Mouse (Mus musculus) ES-E14 (cell line): ENCODE data around the gene Slit3. TPM values are rescaled to one million over a fixed set of nuclear protein-coding genes. Genes with fewer than 3 reads are reported as not detected.

Experiments
- DNase-seq: peaks from one replicate; pipeline ENCODE4 v3.0.0-alpha.2; 2013; ENCODE audit warnings: low read depth, low spot score
- H3K27ac ChIP-seq: 2 replicates; pipeline ENCODE4 v1.5.1; 2012; ENCODE audit warnings: low read depth, mild to moderate bottlenecking, low read length, moderate library complexity, mixed read lengths; ENCODE audit not compliant: poor library complexity, insufficient read depth, severe bottlenecking
- H3K36me3 ChIP-seq: 2 replicates; pipeline ENCODE4 v1.6.1; 2012; ENCODE audit warnings: mild to moderate bottlenecking, low read length, moderate library complexity, mixed read lengths; ENCODE audit not compliant: control insufficient read depth, poor library complexity, insufficient read depth, severe bottlenecking
- H3K4me1 ChIP-seq, 2 experiments: fragments of 150-350 bp in 1 of 2; sonication (generic) in 1 of 2; 2 replicates each; pipeline ENCODE4 v1.6.1; 2012; ENCODE audit warnings: low read length in 2 of 2, mild to moderate bottlenecking in 1 of 2, mixed read lengths in 1 of 2; ENCODE audit not compliant: control insufficient read depth in 2 of 2, insufficient read depth in 2 of 2, poor library complexity in 1 of 2
- H3K4me3 ChIP-seq, 2 experiments: fragments of 150-350 bp in 1 of 2; sonication (generic) in 1 of 2; 2 replicates each; pipeline ENCODE4 v1.5.1; 2012; ENCODE audit warnings: low read length in 2 of 2, low read depth in 1 of 2, mild to moderate bottlenecking in 1 of 2, mixed read lengths in 1 of 2; ENCODE audit not compliant: insufficient read depth in 1 of 2, poor library complexity in 1 of 2, severe bottlenecking in 1 of 2
- H3K9ac ChIP-seq: 2 replicates; pipeline ENCODE4 v1.6.1; 2012; ENCODE audit warnings: low read depth, mild to moderate bottlenecking, low read length, mixed read lengths; ENCODE audit not compliant: poor library complexity, insufficient read depth, severe bottlenecking
- H3K9me3 ChIP-seq: fragments of 150-350 bp; sonication (generic); 2 replicates; pipeline ENCODE4 v1.6.1; 2012; ENCODE audit warnings: low read depth, mild to moderate bottlenecking, low read length; ENCODE audit not compliant: control insufficient read depth, insufficient read depth
- CHD2 ChIP-seq: IDR thresholded peaks from 2 replicates; pipeline ENCODE4 v1.6.1; 2014; ENCODE audit warnings: mild to moderate bottlenecking, low read depth, low read length, inconsistent platforms
- HCFC1 ChIP-seq: IDR thresholded peaks from 2 replicates; pipeline ENCODE4 v1.6.1; 2012; ENCODE audit warnings: low read length, inconsistent platforms, borderline replicate concordance; ENCODE audit not compliant: insufficient read depth
- MAFK ChIP-seq: IDR thresholded peaks from 2 replicates; pipeline ENCODE4 v1.6.1; 2014; ENCODE audit warnings: mild to moderate bottlenecking, low read depth, low read length, inconsistent platforms; ENCODE audit not compliant: insufficient read depth
- ZC3H11A ChIP-seq: IDR thresholded peaks from 2 replicates; pipeline ENCODE4 v1.6.1; 2012; ENCODE audit warnings: low read depth, mild to moderate bottlenecking, inconsistent platforms, low read length, borderline replicate concordance
- ZNF384 ChIP-seq: IDR thresholded peaks from 2 replicates; pipeline ENCODE4 v1.6.1; 2012; ENCODE audit warnings: low read depth, low read length, inconsistent platforms
- in situ Hi-C, 2 experiments: fragments of 600-800 bp; cut with MboI; formaldehyde crosslinking; loops; one replicate each; pipeline ENCODE4 v1.15.1; 2025; ENCODE audit warnings: low sequenced_read_pairs in 2 of 2, inconsistent platforms in 1 of 2; ENCODE audit not compliant: unreplicated experiment in 2 of 2
- total RNA-seq: library from RNA; depleted of rRNA; stranded (reverse); fragments of 300-350 nt; gene quantifications from 2 replicates; pipeline ENCODE4 v1.2.3, GENCODE M21; 2012

The Slit3 gene
- total RNA-seq, 1 experiment: 3.7 TPM

GRCm38 (mm10) chr11:35275300-35275699 is 154.3 kb downstream of the Slit3 start:
- DNase-seq: no peak
- no peaks in the 10 kb centered on the region for H3K36me3 ChIP-seq
- H3K27ac ChIP-seq: no peak overlapping the region
- H3K4me3 ChIP-seq: no peak overlapping the region
- no peak overlapping the region for H3K9ac ChIP-seq
- in situ Hi-C loops: no loop called here
- no peaks in the 10 kb centered on the region for H3K4me1 ChIP-seq
- TF ChIP-seq HCFC1: no peak
- TF ChIP-seq CHD2: no peak
- no peak for TF ChIP-seq ZC3H11A
- no peak for TF ChIP-seq MAFK
- no peak for TF ChIP-seq ZNF384
- H3K9me3 ChIP-seq: no peaks in the 10 kb centered on the region

- Histone ChIP-seq H3K36me3 (no peaks in the 10 kb centered on the region), H3K4me3 (no peak overlapping the region), H3K9me3 (no peaks in the 10 kb centered on the region), H3K9ac (no peak overlapping the region), H3K27ac (no peak overlapping the region), H3K4me1 (no peaks in the 10 kb centered on the region)
- TF ChIP-seq ZNF384 (no peak), CHD2 (no peak), ZC3H11A (no peak), HCFC1 (no peak), MAFK (no peak)
- in situ Hi-C loops: no loop called here
- no peak for DNase-seq
These were observed 155.0 kb downstream of the Slit3 start for GRCm38 (mm10) chr11:35276001-35276400.

DNA sequence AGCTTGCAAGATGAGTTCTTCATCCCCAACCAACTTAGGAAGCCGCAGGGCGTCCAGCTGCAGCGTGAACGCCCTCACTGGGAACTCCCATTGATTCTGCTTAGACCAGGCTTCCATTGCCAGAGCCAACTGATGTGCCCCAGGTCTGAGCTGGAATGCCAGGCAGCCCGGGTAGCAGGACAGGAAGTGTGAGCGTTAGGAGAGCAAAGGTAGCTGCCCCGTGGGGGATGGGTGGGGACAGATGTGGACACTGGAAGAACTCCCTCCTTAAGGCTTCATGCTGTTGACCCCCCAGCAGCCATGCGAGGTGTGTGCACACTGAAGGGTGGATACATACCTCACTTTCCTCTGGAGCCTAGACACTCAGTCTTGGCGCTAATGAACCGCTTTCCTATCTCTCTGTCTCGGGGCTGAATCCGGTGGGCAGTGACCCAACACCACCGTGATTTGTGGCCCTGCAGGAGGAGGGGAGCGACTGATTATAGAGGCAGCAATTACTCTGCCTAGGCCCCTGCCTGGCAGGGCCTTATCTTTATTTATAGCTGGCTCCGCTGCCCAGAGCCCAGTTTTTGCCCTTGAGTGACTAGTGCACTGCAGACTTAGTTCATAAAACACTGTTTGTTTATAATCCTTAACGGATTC is 157.2 kb downstream of the Slit3 start:
- Histone ChIP-seq H3K36me3 (no peaks in the 10 kb centered on the region), H3K4me1 (no peaks in the 10 kb centered on the region; a peak in 1 of 4 replicates), H3K27ac (no peak overlapping the region), H3K4me3 (no peak overlapping the region), H3K9me3 (no peaks in the 10 kb centered on the region), H3K9ac (no peak overlapping the region)
- TF ChIP-seq CHD2 (no peak), HCFC1 (no peak), ZC3H11A (no peak)
- no peak for DNase-seq
- in situ Hi-C loops: no loop called here

- no peaks in the 10 kb centered on the region; a peak in 1 of 4 replicates for H3K4me1 ChIP-seq
- TF ChIP-seq MAFK: no peak
- no peak for TF ChIP-seq ZNF384
- TF ChIP-seq ZC3H11A: no peak
- TF ChIP-seq CHD2: no peak
- no peak for TF ChIP-seq HCFC1
These were observed 159.8 kb downstream of the Slit3 start for GRCm38 (mm10) chr11:35280826-35281225.

DNA sequence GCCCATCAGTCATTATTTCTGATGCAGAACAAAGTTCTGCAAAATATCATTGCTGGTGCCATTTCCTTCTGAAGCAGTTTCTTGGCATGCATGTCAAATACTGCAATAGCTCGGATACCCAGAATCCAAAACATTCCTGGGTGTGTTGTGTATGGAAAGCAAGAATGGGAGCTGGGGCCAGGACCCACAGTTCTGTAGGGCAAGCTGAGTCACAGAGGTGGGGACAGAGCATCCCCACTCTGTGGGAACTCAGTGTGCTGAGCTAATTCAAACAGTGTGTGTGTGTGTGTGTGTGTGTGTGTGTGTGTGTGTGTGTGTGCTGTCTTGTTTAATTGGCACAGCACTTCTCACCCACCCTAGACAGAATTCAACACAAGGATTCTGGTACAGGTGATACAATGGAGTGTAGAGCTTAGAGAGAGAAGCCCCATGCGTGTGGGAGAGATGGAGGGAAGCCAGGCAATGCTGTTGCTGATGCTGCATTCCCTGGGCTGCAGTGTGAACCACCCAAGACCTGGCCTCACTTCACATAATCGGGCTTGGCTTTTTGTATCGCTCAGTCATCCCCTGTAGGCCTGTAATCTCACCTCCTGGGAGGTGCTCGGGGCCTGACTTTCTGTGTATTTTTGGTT is 161.1 kb downstream of the Slit3 start:
- H3K36me3 ChIP-seq: no peaks in the 10 kb centered on the region
- no peaks in the 10 kb centered on the region for H3K9me3 ChIP-seq
- TF ChIP-seq MAFK (no peak), HCFC1 (no peak), CHD2 (no peak), ZNF384 (no peak), ZC3H11A (no peak)
- H3K27ac ChIP-seq: no peak overlapping the region
- no peak overlapping the region for H3K4me3 ChIP-seq
- in situ Hi-C loops: no loop called here
- DNase-seq: no peak
- no peaks in the 10 kb centered on the region; a peak in 1 of 4 replicates for H3K4me1 ChIP-seq
- no peak overlapping the region for H3K9ac ChIP-seq

More at GRCm38 (mm10) chr11:35280826-35281225, 159.8 kb downstream of the Slit3 start:
- DNase-seq: no peak
- Histone ChIP-seq H3K9me3 (no peaks in the 10 kb centered on the region), H3K27ac (no peak overlapping the region), H3K36me3 (no peaks in the 10 kb centered on the region), H3K9ac (no peak overlapping the region), H3K4me3 (no peak overlapping the region)
- in situ Hi-C loops: no loop called here
